Mouse (Mus musculus) embryonic facial prominence, embryonic 12.5 days (tissue): Measurements from ENCODE around the gene Rapsn. TPM values are rescaled to one million over a fixed set of nuclear protein-coding genes. Genes with fewer than 3 reads are reported as not detected.

Source experiments
- ATAC-seq: fragments of 200-750 bp; cut with Nextera tagmentation; 2 replicates; pipeline ENCODE4 v1.8.0; 2017; ENCODE audit not compliant: insufficient number of reproducible peaks, insufficient read depth, low FRiP score, low TSS enrichment
- H3K27ac ChIP-seq: fragments of 300-500 bp; sonication (generic); 2 replicates; pipeline ENCODE4 v1.5.1; 2016; ENCODE audit warnings: mild to moderate bottlenecking
- H3K27me3 ChIP-seq: fragments of 300-500 bp; sonication (generic); 2 replicates; pipeline ENCODE4 v1.6.1; 2016; ENCODE audit warnings: mild to moderate bottlenecking, moderate library complexity
- H3K36me3 ChIP-seq: fragments of 300-500 bp; sonication (generic); 2 replicates; pipeline ENCODE4 v1.6.1; 2016; ENCODE audit warnings: mild to moderate bottlenecking
- H3K4me1 ChIP-seq: fragments of 300-500 bp; sonication (generic); 2 replicates; pipeline ENCODE4 v1.6.1; 2016
- H3K4me2 ChIP-seq: fragments of 300-500 bp; sonication (generic); replicated peaks from 2 replicates; pipeline ENCODE4 v1.6.1; 2016; ENCODE audit warnings: mild to moderate bottlenecking, moderate library complexity
- H3K4me3 ChIP-seq: fragments of 300-500 bp; sonication (generic); 2 replicates; pipeline ENCODE4 v1.5.1; 2016; ENCODE audit warnings: mild to moderate bottlenecking
- H3K9ac ChIP-seq: fragments of 300-500 bp; sonication (generic); 2 replicates; pipeline ENCODE4 v1.6.1; 2016; ENCODE audit warnings: mild to moderate bottlenecking, moderate library complexity
- H3K9me3 ChIP-seq: fragments of 300-500 bp; sonication (generic); 2 replicates; pipeline ENCODE4 v1.6.1; 2016; ENCODE audit warnings: mild to moderate bottlenecking, moderate library complexity
- WGBS: fragments of 180-500 bp; shearing (Covaris S2); methylation state at CpG from one replicate; pipeline ENCODE4 v1.1.7; 2016; 5-methylcytosine and 5-hydroxymethylcytosine counted together
- polyA plus RNA-seq: library from polyadenylated mRNA; unstranded; fragments of >200 nt; fragmentation: Nextera tagmentation; extraction: Ambion mirVana; gene quantifications from 2 replicates; pipeline ENCODE4 v1.2.1, GENCODE M21; 2016

The Rapsn gene
- polyA plus RNA-seq, 1 experiment from 2014 or later = 8.3 TPM

GRCm38 (mm10) chr2:91069306-91070000 is 34.0 kb downstream of the Rapsn start:
- H3K4me1 ChIP-seq = peaks cover 15% of the 10 kb centered on the region
- no peaks in the 10 kb centered on the region for H3K27me3 ChIP-seq
- 0 out of 2 replicates have a peak, but pooled peaks have one; percentile 0 for ATAC-seq
- no peaks in the 10 kb centered on the region for H3K9me3 ChIP-seq
- peaks cover 22% of the 10 kb centered on the region for H3K36me3 ChIP-seq
- H3K9ac ChIP-seq = peak overlapping the region; percentile 66
- 8% methylated on average over 14 of the region's 14 CpGs for WGBS
- H3K27ac ChIP-seq = peak overlapping the region; percentile 65
- peak overlapping the region; percentile 62 for H3K4me3 ChIP-seq
- H3K4me2 ChIP-seq = peak overlapping the region; percentile 94

DNA sequence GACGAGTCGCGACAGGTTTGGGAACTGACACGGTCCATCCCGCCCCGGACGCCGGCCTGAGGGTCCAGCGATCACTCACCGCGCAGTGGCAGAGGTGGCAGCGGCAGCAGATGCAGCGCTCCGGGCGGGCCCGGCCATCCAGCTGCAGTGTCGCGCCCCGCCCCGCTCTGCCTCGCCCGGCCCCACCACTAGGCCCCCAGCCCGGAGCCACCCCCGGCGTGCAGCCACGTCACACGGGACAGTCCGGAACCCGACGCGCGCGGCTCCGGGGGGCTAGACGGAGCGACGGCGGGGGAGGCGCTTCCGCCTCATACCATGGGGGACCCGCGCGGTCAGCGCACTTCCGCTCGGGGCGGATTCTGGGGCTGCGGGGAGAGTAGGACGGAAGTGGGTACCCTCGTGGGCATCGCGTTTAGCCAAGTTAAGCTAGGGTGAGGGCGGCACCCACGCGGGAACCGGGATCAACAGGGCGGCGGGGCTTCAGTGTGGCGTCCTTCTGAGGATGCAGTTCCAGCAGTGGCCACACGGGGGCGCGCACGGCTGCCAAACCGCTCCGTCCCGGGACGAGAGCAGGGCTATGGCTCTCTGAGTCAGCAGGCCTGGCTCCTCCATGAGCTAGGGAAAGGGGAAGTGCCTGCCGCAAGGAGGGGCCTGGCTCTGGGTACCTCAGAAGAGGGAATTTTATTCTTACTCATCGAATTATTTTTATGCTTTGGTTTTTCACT is 34.8 kb downstream of the Rapsn start, which contains the start of gene Slc39a13:
Gene Slc39a13, minus strand, starts transcription at position 342 of the 725 bp plus-strand sequence.
- peak; percentile 96 for ATAC-seq

DNA sequence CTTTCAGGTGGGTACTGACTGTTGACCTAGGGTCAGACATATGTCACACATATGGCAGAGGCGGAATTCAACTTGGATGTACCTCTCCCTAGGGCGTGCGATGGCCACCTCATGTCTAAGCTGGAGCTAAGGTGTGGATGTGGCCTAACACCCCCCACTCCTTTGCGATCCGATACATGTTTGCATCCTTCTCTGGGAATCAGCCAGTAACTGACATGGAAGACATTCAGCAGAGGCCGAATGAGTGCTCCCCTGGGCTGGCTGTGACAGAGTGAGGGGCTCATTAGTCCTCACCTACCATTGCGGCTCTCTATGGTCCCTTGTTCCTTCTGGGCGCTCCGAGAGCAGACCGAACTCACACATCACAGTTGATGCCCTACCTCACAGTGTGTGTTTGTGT is 35.6 kb downstream of the Rapsn start:
- Histone ChIP-seq H3K4me1 (peaks cover 15% of the 10 kb centered on the region), H3K4me3 (peak overlapping the region; percentile 62), H3K4me2 (peak overlapping the region; percentile 94), H3K9me3 (no peaks in the 10 kb centered on the region), H3K27me3 (no peaks in the 10 kb centered on the region), H3K27ac (peak overlapping the region; percentile 65), H3K9ac (peak overlapping the region; percentile 66; the same call in 1 of the 2 replicates), H3K36me3 (peaks cover 11% of the 10 kb centered on the region; the same call in 1 of the 2 replicates)
- 0 out of 2 replicates have a peak, but pooled peaks have one; percentile 2 for ATAC-seq
- 82% methylated on average over 10 of the region's 10 CpGs for WGBS

More for the DNA sequence above, 34.8 kb downstream of the Rapsn start, which contains the start of gene Slc39a13:
- no peaks in the 10 kb centered on the region for H3K27me3 ChIP-seq
- peak within 1 kb of the TSS; percentile 62 for H3K4me3 ChIP-seq
- peak within 1 kb of the TSS; percentile 65 for H3K27ac ChIP-seq
- peaks cover 16% of the 10 kb centered on the region; the same call in 1 of the 2 replicates for H3K36me3 ChIP-seq
- H3K9me3 ChIP-seq = no peaks in the 10 kb centered on the region
- H3K4me2 ChIP-seq = peak within 1 kb of the TSS; percentile 94
- H3K4me1 ChIP-seq = peaks cover 15% of the 10 kb centered on the region
- WGBS = under 1% methylated on average over 58 of the region's 69 CpGs
- H3K9ac ChIP-seq = peak within 1 kb of the TSS; percentile 66

GRCm38 (mm10) chr2:91072092-91072491 is 36.7 kb downstream of the Rapsn start:
- no peak overlapping the region for H3K4me2 ChIP-seq
- no peak overlapping the region for H3K9ac ChIP-seq
- H3K4me1 ChIP-seq = peaks cover 15% of the 10 kb centered on the region
- WGBS = 36% methylated on average over 1 of the region's 1 CpGs
- no peak overlapping the region for H3K4me3 ChIP-seq
- peaks cover 4% of the 10 kb centered on the region; the same call in 1 of the 2 replicates for H3K36me3 ChIP-seq
- no peak for ATAC-seq
- no peaks in the 10 kb centered on the region for H3K27me3 ChIP-seq
- H3K27ac ChIP-seq = no peak overlapping the region
- H3K9me3 ChIP-seq = no peaks in the 10 kb centered on the region

DNA sequence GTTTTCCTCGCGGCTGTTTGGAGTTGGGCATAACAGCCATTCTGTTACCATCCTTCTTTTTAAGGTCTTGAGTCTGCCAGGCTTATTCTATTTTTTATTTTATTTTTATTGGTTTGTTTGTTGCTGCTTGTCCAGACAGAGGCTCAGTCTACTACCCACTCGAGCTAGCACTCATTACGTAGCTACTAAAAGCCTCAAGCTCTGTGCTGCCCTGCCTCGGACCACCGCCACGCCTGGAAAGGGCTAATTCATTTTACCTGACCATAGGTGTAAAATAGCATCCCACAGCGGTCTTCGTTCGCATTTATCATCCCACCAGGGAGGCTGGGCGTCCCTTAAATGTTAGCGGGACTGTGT is 42.5 kb downstream of the Rapsn start:
- no peak overlapping the region for H3K27ac ChIP-seq

GRCm38 (mm10) chr2:91078314-91079025 is 43.0 kb downstream of the Rapsn start:
- Histone ChIP-seq H3K4me1 (peaks cover 11% of the 10 kb centered on the region), H3K27ac (no peak overlapping the region), H3K36me3 (no peaks in the 10 kb centered on the region), H3K4me3 (peak overlapping the region; percentile 55), H3K9ac (peak overlapping the region; percentile 78), H3K27me3 (no peaks in the 10 kb centered on the region), H3K9me3 (no peaks in the 10 kb centered on the region), H3K4me2 (peak overlapping the region; percentile 99)
- 0% methylated on average over 26 of the region's 36 CpGs for WGBS
- ATAC-seq = peak; percentile 84

More for the DNA sequence above, 42.5 kb downstream of the Rapsn start:
- no peak overlapping the region for H3K9ac ChIP-seq
- peak overlapping the region; percentile 55 for H3K4me3 ChIP-seq
- H3K36me3 ChIP-seq = no peaks in the 10 kb centered on the region
- H3K4me1 ChIP-seq = peaks cover 11% of the 10 kb centered on the region
- ATAC-seq = no peak
- WGBS = 14% methylated on average over 12 of the region's 12 CpGs
- no peaks in the 10 kb centered on the region for H3K27me3 ChIP-seq
- H3K4me2 ChIP-seq = peak overlapping the region; percentile 99
- no peaks in the 10 kb centered on the region for H3K9me3 ChIP-seq

- no peaks in the 10 kb centered on the region for H3K36me3 ChIP-seq
- peak overlapping the region; percentile 55 for H3K4me3 ChIP-seq
- H3K9ac ChIP-seq = peak overlapping the region; percentile 78
- ATAC-seq = no peak
- H3K4me1 ChIP-seq = peaks cover 11% of the 10 kb centered on the region
- no peak overlapping the region for H3K27ac ChIP-seq
- no peaks in the 10 kb centered on the region for H3K9me3 ChIP-seq
- no peaks in the 10 kb centered on the region for H3K27me3 ChIP-seq
- 25% methylated on average over 5 of the region's 5 CpGs for WGBS
- H3K4me2 ChIP-seq = peak overlapping the region; percentile 99
Measured at GRCm38 (mm10) chr2:91079026-91079384, 43.6 kb downstream of the Rapsn start.

DNA sequence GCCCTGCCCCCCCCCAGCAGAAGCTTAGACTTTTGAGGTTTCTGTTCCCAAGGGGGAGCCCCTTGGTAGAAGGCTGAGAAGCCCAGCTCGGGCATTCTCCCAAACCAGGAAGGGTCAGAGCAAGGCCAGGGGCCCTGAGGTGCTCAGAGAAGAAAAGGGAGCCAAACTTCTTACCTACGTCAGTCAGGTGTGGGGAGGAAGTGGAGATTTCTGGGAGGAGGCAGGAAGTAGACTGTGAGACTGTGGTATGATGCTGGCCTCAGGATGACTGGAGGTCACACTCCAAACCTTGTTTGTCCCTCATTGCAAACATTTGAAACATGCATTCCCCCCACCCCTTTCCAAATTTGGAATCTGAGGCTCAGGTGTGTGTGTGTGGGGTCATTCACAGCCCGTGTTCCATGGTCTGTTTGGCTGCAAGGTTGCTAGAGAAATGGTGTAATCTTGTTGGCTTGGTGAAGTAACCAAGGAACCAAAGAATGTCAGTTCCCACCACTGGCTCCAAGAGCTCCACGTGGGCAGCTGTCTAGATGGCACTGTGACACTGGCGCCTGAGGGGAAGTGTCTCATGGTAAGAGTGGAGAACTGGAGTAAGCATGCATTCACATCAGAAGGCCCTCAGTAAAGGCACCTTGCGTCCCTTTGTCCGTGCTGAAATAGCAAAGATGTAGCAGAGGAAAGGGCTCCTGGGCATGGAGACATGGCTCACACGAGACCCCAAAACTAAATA is 45.5 kb downstream of the Rapsn start:
- H3K36me3 ChIP-seq = no peaks in the 10 kb centered on the region

DNA sequence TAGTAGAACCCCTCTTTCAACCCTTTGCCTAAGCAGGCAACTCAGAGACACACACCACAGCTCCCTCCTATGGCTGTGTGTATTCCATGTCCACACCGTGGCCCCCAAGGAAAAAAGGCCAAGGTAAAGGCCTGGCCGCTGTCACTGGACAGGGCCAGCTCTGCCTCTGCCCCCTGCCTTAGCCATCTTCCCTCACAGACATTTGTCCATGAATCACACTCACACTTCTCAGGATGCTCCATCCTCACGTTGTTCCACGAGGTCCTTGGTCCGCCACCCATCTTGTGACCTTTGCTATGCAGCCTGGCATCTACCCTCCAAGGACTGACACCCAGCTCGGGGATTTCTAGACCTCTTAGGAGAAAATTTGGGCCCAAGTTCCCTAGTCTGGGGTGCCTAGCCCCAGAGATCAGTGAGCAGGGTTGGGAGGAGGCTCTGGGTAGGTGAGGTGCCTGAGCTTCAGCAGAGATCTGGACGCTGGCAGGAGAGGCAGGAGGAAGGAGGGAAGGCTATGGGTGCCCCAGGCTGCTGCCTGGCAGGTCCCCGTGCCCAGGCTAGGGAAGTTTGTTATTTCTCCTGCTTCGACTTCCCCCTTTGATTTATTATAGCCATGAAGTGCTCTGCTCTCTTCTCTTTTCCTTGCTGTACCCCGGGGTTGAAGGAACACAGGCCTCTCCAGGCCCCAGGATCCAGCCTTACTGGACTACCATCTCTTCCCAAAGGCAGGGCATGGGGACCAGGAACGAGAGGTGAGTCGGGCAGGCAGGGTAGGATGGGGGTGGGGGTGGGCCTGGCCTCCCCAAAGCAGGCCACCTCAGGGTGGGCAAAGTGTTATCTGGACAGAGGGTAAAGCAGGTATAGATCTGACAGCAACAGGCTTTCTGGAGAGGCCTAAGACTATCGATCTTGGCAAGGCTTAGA is 46.6 kb downstream of the Rapsn start, which contains the start of gene Spi1:
Gene Spi1, plus strand, starts transcription at position 616 of the 921 bp plus-strand sequence.
- Histone ChIP-seq H3K9ac (no peak within 1 kb of the TSS), H3K27me3 (no peaks in the 10 kb centered on the region), H3K9me3 (no peaks in the 10 kb centered on the region), H3K27ac (no peak within 1 kb of the TSS), H3K36me3 (no peaks in the 10 kb centered on the region), H3K4me2 (no peak within 1 kb of the TSS), H3K4me3 (no peak within 1 kb of the TSS), H3K4me1 (peaks cover 11% of the 10 kb centered on the region)
- no peak for ATAC-seq
- WGBS = 83% methylated on average over 13 of the region's 13 CpGs

More for the DNA sequence above, 45.5 kb downstream of the Rapsn start:
- Histone ChIP-seq H3K27ac (no peak overlapping the region), H3K4me3 (no peak overlapping the region), H3K9me3 (no peaks in the 10 kb centered on the region), H3K4me2 (no peak overlapping the region), H3K4me1 (peaks cover 11% of the 10 kb centered on the region), H3K27me3 (no peaks in the 10 kb centered on the region), H3K9ac (no peak overlapping the region)
- 71% methylated on average over 8 of the region's 8 CpGs for WGBS
- no peak for ATAC-seq

- H3K27ac ChIP-seq = no peak overlapping the region
- 62% methylated on average over 11 of the region's 11 CpGs for WGBS
Measured at GRCm38 (mm10) chr2:91082844-91083243, 47.4 kb downstream of the Rapsn start.

More at GRCm38 (mm10) chr2:91082844-91083243, 47.4 kb downstream of the Rapsn start:
- peaks cover 11% of the 10 kb centered on the region for H3K4me1 ChIP-seq
- no peaks in the 10 kb centered on the region for H3K9me3 ChIP-seq
- no peak overlapping the region for H3K4me3 ChIP-seq
- no peaks in the 10 kb centered on the region for H3K36me3 ChIP-seq
- H3K9ac ChIP-seq = no peak overlapping the region
- no peaks in the 10 kb centered on the region for H3K27me3 ChIP-seq
- H3K4me2 ChIP-seq = no peak overlapping the region
- no peak for ATAC-seq
